Mouse (Mus musculus) CH12.LX (cell line): ENCODE measurements around the gene Vps29.

Experiments used
- CTCF ChIP-seq, 2 experiments: IDR thresholded peaks in 1 of 2; conservative IDR thresholded peaks in 1 of 2; 2 replicates each; pipeline ENCODE4 v1.5.1; 2011 to 2012; ENCODE audit warnings: low read depth in 2 of 2, low read length in 2 of 2, improper control_type of control experiment in 1 of 2, inconsistent platforms in 1 of 2, mild to moderate bottlenecking in 1 of 2, moderate library complexity in 1 of 2
- EP300 ChIP-seq: IDR thresholded peaks from 2 replicates; pipeline ENCODE4 v1.6.1; 2011; ENCODE audit warnings: low read length, improper control_type of control experiment
- KAT2A ChIP-seq: IDR thresholded peaks from 2 replicates; pipeline ENCODE4 v1.6.1; 2012; ENCODE audit warnings: low read length, improper control_type of control experiment, inconsistent platforms; ENCODE audit not compliant: insufficient replicate concordance
- MAX ChIP-seq: IDR thresholded peaks from 2 replicates; pipeline ENCODE4 v1.6.1; 2011; ENCODE audit warnings: low read length, improper control_type of control experiment
- MAZ ChIP-seq: IDR thresholded peaks from 2 replicates; pipeline ENCODE4 v1.6.1; 2012; ENCODE audit warnings: low read depth, mild to moderate bottlenecking, inconsistent platforms, low read length, improper control_type of control experiment, moderate library complexity
- POLR2A ChIP-seq: IDR thresholded peaks from 2 replicates; pipeline ENCODE4 v1.6.1; 2011; ENCODE audit warnings: low read depth, mild to moderate bottlenecking, improper control_type of control experiment, low read length
- SIN3A ChIP-seq: IDR thresholded peaks from 2 replicates; pipeline ENCODE4 v1.6.1; 2012; ENCODE audit warnings: low read length, improper control_type of control experiment, inconsistent platforms

DNA sequence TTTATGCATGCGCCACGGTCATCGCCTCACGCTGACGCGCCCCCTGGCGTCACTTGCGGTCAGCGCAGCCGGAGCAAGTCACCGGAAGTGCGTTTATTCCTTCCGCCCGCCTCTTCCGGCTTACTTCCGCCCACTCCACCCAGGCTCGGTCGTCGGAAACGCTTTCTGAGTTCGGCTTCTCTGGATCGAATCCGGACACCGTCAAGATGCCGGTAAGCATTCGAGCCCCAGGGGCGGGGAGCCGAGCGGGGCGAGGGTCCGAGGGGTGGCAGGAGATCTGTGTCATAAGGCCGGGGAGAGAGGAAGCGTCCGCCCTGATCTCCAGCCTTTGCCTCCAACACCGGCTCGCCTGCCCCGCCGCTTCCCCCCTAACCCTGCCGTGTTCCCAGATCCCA is 37.6 kb downstream of the Vps29 start, which contains the start of gene Arpc3:
- TF ChIP-seq POLR2A, result peak; percentile 83
- peak; percentile 53 to 91 for TF ChIP-seq CTCF (conservative IDR thresholded peaks at IDR 0.05 in 1 of 2, IDR thresholded peaks at IDR 0.05 in 1 of 2; ENCODE audit: low read depth in 2 of 2, low read length in 2 of 2)
- no peak for TF ChIP-seq EP300
- TF ChIP-seq MAZ, result no peak
- peak; percentile 80 for TF ChIP-seq SIN3A
- TF ChIP-seq MAX, result peak; percentile 98
- peak; percentile 73; the same call in 1 of the 2 replicates for TF ChIP-seq KAT2A
